Mouse (Mus musculus) adrenal gland, postnatal 36 days (tissue): ENCODE results near the gene Bnc2. TPM values are rescaled to one million over a fixed set of nuclear protein-coding genes. Genes with fewer than 3 reads are reported as not detected.
A peak's percentile ranks its signal among the peaks of the same experiment; 100 is the strongest.

ENCODE experiments used
- DNase-seq, 2 experiments: peaks; one replicate each; pipeline ENCODE4 v3.0.0; 2021; ENCODE audit warnings: mixed read lengths in 1 of 2
- total RNA-seq, 2 experiments: library from RNA; stranded (reverse); gene quantifications; 2 replicates each; pipeline ENCODE4 v1.2.3; 2021

The Bnc2 gene
- total RNA-seq, 2 experiments from 2014 or later: 10.2 to 11.3 TPM

DNA sequence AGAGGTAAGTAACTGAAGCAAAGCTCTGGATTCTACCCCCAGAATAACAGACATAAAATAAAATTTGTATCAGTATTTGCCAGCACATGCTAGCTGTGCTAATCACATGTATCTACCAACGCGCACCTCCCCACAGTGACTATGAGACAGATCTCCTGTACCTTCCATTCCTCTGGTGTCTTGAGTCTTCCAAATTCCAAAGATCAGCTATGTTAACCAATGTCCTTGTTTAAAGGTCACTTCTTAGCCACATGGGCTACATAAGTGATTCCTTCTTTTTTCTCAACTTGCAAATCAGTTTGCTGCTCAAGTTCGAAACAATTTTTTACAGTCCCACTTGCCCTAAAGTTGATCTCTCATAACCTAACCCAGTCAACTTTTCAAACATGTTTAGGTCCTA is 167.5 kb downstream of the Bnc2 start:
- no peak for DNase-seq

DNA sequence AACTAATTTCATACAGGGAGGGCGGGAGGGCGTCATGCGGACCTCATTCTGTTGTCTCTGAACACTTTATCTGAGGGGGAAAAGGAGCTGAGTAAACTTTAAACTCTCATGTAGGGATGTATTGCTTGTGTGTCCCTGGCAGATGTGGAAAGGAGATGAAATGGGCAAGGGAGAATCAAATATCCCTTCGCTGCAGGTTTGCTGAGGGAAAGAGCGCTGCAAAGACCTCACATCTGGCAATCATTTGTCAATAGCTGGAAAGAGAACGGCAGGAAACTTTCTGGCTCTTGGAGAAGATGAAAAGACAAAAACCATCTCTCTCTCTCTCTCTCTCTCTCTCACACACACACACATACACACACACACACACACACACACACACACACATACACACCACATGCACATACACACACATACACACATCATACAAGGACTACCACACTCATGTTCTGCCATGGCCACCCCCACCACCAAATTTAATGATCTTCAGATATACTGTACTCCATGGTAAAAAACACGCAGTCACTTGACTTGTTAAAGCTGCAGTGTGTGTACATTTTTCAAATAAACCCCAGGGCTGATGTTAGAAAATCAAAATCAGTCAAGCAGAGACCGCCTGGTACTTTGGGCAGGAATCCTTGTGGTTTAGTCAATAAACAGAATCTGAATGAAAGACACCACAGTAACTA is 172.3 kb downstream of the Bnc2 start:
- DNase-seq: no peak

DNA sequence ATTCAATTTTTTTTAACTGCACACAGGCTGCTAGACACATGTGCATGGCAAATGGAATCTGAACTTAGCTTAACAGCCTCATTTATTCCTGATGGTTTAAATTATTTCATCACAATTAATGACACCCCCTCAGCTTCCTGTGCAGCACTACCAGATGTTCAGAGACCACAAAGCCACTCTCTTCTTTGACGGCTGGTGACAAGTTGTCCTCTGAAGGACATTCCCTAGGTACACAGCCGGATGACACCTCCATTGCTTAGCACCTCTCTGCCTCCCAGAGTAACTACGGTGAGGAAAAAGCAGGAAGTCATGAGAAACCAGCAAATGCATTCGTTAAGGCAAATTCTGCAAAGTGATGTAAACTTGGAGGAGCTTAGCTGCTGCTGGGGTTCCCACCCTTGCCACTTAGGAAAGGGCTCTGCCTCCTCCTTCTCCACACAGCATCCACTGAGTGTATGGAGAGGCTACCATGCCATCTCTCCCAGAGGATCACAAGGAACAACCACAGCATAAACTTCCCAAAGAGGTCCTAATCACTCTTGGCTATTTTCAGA is 174.2 kb downstream of the Bnc2 start:
- DNase-seq: no peak

DNA sequence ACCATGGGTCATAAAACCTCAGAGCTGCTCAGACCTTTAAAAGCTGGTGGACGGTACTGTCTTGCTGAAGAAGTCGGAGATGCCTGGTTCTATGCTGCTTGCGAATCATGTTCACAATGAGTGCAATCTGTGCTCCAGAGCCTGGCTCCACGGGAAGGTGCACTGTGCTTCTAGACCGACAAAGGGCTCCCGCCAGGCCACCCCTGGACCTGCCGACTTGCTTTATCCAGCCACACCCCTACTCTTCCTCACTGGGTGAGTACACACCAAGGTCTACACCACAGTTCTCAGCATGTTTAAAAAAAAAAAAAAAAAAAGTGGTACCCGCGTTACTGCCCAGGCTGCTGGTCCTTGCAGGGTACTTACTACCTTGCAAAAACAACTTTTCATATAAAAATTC is 174.8 kb downstream of the Bnc2 start:
- no peak for DNase-seq

DNA sequence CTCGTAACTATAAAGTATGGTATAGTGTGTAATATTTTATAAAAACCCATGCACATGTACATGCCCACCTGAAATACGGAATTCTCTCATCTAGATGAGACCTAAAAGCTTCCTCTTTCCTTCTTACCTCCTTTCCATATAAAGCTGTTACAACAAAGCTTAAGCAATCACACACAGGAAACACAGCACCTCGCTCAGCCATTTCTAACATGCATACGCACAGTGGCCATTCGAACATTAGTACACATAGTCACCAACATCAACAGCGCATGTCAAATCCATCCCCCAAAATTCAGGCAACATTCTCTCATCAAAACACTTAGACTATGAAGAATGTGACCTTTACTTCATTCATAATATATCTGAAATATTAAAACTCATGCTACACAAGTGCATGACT is 176.6 kb downstream of the Bnc2 start:
- DNase-seq: no peak

DNA sequence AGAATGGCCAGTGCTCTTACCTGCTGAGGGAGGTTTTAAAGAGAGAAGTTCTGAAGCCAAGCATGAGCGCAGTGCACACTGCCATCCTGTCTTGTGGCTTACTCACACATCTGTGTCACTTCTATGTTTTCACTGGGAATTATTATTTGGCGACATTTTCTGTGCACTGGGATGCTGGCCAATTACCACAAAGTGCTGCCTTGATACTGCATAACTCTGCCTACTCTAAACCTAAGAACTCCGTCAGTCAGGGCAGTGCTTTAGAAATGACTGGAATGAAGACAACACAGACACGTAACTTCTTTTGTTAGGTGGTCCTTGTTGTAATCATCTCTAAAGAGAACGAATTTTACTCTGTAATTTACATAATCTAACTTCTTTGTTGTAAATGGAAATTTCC is 186.8 kb downstream of the Bnc2 start:
- peak; percentile 9 to 16 for DNase-seq

DNA sequence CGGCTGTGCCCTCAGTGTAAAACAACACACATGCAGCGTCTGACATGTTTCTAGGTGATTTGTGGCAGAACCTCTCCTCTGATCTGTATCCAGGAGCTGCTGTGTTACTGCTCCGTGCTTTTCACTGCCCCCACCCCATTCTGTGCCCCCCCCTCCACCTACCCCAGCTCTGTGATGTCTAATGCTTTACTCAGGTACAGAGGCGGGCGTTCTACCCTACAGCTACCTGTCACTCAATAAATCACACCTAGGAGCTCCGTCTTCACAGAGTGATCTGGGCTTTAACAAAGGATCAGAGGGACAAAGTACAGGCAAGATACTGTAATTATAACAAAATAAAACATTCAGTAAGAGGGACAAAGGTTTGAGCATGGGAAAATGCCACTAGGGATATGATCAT is 192.4 kb downstream of the Bnc2 start:
- no peak for DNase-seq

DNA sequence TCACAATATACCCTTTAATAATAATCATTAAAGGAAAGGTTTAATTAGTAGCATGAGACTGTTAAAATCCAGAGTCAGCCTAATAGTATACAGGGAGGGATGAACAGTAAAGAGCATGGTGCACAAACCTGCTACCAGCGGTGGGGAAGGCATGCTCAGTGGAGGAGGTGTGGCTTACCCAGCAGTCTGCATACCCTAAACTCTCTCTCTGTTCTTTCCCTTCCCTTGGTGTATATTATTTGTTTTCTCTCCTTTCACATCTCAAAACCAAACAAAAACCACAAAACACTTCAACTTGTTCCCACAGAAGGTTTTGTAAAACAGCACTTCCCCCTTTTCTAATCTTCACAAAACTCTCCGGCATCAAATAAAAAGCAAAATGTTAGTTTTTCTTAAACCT is 202.4 kb downstream of the Bnc2 start:
- DNase-seq: no peak

DNA sequence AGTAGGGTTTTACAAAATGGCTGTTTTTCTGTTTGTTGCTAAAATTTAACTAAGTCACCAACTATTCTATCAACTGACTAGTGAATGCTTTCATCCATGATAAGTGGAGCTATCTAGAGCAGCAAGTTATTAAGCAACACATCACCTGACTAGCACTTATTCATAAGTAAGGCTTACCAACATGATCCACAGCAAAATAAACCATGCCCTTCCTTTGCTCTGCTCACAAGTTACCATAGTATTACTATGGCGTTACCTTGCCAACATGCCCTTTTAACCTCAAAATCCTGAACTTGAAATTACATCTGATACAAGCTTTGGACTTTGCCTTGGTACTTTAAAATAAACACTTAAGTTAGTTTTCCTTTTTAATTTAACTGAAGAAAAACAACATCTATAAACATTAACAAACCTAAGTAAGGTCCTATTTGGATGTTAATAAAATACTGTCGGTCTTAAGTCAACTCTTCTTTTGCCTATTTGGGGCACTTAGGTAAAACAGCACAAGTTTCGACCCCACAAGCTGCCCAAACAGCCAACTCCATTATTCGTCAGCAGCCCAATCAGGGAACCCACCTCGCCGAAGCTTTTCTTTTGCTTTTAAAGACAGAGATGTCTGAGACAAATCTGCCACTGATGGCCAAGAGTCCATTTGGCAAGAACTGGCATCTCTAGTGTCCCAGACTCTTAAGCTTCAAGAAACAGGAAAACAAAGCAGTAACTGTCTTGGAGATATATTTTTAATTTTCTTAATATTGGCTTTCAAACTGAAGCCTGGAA is 204.8 kb downstream of the Bnc2 start:
- DNase-seq: no peak

DNA sequence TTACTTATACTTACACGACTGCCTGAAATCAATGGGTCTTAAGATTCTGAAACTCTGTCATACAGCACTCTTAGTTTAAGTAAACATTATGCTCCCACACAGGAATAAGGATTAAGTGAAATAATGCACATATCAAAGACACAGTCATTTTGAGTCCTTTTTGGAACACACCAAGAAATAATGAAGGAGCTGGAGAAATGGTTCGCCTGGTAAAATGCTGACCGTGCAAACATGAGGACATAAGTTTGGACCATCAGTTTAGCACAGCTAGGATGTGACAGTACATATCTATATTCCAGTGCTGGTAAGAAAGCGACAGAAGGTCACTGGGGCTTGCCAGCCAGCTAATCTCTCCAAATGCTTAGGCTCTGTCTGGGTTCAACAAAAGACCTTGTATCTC is 205.7 kb downstream of the Bnc2 start:
- DNase-seq: no peak

DNA sequence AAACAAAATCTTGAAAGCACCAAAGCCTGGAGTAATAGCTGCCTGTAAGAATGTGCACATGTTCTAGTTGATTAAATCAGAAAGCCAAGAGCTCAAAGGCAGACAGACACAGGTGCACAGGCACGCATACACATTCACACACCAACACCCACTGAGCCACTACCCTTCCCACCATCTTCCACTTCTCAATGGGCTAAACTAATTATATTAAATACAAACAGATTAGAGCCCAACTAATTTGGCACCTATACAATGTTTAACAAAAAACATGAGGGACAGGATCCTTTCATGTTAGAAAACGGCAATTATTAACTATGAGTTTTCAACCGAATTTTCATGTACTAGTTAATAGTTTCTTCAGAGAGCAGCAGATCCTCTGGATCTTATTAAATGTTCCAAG is 207.4 kb downstream of the Bnc2 start:
- DNase-seq: no peak

DNA sequence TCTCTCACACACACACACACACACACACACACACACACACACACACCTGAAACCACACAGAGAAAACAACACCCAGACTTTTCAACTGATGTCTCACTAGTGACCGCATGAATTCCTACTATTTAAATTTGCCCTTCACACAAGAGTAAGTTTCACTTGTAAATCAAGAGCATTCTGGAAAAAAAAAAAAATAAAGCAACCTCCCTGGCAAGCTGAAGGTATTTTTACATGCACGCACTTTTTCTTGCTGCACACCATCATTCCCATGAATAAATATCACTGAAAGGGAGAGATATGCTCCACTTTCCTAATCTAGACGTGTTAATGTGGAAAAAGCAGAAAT is 216.9 kb downstream of the Bnc2 start:
- no peak for DNase-seq

DNA sequence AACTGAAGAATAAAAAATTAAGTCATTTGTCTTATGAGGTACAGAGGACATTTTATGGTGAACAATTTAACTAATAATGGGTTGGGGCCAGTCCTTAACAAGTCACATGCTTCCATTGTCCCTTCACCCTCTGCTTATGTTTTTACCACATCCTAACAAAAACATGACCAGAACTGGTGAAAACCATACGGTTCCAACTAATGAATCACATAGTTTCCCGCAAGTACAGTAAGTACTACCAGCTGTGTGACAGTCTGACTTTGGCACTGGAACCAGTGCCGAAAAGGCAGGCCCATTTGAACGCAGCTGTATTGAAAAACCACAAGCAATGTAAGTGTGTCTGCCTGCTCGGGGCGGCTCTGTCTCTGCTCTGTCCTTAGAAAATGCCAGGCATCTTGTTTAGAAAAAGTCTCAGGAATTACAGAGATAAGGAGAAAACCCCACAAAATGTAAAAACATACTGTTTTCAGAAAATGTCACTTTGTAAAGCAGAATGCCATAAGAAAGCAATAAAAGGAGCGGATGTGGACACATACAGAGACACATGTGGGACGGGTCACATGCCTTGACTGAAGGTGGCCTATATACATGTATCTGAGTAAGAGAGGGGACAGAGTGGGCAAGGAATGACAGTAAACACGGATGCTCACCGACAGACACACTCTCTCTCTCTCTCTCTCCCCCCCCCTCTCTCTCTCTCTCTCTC is 217.4 kb downstream of the Bnc2 start:
- no peak for DNase-seq

DNA sequence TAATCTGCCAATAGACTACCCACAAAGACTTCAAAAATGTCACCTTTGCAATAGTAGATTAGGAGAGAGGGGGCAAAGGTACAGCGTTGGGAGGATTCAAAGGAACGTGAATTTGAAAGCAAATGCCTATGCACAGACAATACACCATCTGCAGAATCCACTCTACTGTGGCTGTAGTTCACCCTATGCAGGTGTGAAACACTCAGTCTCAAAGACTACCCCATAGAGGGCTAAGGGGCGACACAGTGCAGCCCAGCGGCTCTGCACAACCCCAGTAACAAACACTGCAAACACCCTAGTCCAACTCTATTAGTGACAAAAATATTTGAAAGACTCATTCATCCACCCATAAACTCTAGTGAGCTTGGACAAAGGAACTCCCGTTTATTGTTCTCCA is 218.2 kb downstream of the Bnc2 start:
- no peak for DNase-seq

DNA sequence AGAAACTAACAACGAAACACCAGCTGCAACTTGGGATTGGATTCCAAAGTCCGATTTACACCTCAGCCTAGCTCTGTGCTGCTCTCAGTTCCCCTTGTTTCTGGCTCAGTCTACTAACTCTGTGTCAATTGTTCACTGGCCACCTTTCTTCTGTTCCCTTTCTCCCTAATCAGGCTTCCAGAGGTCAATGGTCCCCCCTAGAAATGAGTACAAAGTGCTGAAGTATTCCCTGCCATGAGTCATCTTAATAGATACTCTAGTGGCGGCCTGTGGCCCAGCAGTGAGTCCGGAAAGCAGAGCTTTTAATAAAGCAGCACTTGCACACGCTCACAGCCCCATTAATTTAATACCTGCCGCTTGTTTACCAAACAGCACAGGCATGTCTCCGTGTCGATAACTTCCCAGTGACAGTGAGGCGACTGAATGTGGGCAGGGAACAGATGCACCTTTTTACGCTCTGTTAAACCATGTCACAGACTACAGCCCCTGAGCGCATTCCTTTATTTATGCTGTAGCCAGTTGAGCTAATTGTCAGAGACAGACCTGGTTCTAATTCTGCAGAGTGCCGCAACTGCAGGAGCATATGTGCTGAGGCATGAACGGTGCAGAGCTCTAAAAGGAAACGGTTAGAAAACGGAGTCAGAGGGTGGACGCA is 218.8 kb downstream of the Bnc2 start:
- DNase-seq: no peak

DNA sequence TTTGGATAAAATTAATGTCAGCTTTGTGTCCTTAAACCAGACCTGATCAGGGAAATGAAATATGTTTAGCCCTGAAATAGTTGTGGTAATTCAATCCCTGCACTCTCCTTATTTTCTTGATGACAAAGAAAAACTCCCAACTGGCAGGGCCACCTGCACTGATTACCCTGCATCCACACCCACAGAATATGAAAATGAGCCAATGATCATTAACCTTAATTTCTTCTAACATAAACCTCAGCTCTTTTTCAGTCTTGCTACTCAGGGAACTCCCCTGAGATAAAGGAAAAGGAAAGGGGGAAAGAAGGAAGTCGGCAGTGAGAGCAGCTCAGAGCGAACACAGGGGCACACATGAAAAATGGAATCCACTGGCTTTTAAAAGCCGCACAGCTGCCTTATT is 220.6 kb downstream of the Bnc2 start:
- DNase-seq: no peak

DNA sequence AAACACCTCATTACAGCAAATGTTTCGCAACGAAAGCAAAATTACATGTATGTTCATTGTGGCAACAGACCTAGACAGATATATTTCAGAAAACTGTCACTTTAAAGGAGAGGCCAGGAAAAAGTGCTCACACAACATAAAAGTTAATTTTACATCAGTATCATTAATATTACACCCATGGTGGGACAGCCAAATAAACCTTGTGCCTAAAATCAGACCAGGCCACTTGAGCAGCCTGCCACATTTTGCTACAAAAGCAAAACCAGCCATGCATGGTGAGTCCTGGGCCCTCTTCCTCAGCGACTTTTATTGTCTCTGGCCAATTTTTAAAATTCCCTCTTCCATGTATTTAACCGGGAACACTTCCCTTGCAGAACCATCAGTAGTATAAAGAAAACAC is 221.5 kb downstream of the Bnc2 start:
- DNase-seq: no peak

DNA sequence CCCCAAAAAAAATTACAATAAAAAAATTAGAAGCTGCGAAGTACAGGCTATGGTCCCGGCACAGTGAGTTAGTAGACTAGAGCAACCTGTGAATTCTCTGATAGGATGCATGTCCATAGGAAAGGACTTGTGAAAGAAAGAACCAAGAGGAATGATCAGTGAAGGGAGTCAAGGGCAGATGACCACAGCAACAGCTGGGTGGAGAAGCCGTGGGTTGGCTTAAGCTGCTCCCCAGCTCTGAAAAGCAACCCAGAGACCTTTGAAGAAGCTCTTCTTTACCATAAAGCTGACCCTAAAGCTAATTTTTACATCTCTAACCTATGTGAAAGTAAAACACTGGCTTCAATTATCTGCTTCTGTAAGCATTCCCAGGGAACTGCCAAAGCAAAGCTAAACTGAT is 222.4 kb downstream of the Bnc2 start:
- DNase-seq: no peak

DNA sequence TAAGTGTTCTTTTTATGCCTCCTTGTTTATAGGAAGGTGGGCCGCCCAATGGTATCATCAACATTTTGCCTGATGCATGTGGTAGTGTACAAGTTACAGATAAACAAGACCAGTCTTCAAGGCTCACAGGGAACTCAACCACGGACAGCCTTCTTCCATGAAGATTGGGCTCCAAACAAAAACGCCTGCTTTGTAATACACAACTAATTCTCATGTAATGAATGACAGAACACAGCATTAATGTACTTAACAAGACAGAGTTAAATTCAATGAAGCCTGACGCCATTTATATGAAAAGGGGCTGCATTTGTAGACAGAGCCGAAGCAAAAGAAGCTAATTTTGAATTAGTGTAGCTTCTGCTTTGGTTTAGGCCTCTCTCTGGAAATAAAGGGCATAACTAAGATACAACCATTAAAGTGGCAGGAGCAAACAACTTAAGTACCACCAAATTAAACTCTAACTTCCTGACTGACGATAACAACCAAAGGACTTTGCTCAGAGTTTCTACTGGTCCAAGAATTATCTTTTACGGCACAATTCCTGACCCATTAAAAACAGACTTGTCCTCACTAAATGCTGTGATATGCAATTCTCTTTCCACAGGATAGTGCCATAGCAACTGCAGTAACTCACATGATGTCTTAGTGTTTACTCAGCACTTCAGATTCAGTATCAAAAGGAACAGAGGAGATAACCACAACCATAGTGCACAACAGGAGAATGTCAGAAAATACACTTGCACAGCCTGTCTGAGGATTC is 225.6 kb downstream of the Bnc2 start:
- DNase-seq: no peak

DNA sequence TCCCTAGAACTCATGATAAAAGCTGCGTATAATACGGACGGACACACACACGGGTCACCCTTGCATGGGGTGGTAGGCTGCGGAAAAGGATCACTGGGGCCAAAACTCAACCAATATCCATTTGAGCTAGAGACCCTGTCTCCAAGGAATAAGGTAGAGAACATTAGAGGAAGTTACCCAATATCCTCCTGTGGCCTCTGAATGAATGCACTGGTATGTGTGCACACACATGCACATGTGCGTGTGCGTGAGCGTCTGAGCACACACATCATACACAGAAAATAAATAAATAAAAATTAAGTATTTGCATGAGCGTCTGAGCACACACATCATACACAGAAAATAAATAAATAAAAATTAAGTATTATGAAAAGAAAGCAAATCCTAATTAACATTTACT is 241.8 kb downstream of the Bnc2 start:
- DNase-seq: no peak

DNA sequence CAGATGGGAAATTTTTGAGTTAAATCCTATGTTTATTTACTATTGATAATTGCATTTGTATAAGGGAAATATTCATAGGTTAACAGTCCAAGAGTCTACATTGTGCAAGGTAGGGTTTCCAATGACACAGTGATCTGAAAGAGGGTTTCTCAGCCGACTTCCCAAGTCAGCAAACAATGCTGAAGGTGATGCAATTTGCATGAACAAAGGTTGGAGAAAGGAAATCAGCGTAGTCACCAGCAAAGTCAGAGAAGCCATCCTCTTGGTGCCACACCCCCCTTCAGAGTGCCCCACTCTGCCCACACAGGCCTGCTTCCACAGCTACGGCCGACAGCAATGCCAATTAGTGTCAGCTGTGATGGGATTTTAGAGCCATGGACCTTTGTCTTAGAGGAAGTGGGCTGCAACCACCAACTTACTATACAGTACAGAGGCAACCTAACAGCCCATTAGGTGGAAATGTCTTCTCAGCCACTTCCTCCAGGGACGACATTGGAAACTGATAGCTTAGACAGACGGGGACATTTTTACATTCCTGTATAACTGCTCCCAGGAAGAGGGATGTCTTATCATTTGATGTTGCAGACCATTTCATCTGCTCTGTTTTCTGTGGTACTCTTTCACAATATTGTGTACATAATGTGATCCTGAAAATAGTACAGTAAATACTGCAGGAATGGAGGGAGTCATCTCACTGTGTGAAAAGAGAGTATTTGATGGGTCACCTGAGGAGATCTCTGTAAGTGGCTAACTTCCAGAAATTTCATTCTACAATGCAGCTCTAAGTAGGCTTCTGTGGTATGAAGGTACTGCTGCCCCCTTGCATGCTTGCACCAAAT is 243.2 kb downstream of the Bnc2 start:
- DNase-seq: no peak
